Mouse (Mus musculus): Measurements from ENCODE around the gene Zscan26. TPM values are rescaled to one million over a fixed set of nuclear protein-coding genes. Genes with fewer than 3 reads are reported as not detected.

Gene Zscan26
- polyA plus RNA-seq, 1 experiment from 2014 or later: 22.0 TPM

MicroRNAs within 50 kb of the gene (microRNA counts, 519-probe panel; counts per million panel counts)
- 3,935 counts per million, percentile 57 among the panel's probes with 10 or more counts for microRNA mmu-miR-1896

Small RNA genes lying within 50 kb of the gene (microRNA-seq; reads per million reads assigned to microRNA genes)
- gene Mir1896: not detected
- gene Mir6942: not detected

Other genes with a start within 250 kb of the Zscan26 start
- gene Gpx5, start 161.0 kb downstream of the Zscan26 start, polyA plus RNA-seq (2014; fragmentation: Nextera tagmentation; extraction: Ambion mirVana): not detected in 2 replicates
- 0.51 and 0.88 TPM in 2 replicates for gene Gpx6, start 141.6 kb downstream of the Zscan26 start, polyA plus RNA-seq (2014; fragmentation: Nextera tagmentation; extraction: Ambion mirVana)
- gene Olfr1367, start 106.8 kb downstream of the Zscan26 start, polyA plus RNA-seq (2014; fragmentation: Nextera tagmentation; extraction: Ambion mirVana): not detected in 2 replicates
- gene Zscan12, start 90.9 kb downstream of the Zscan26 start, polyA plus RNA-seq (2014; fragmentation: Nextera tagmentation; extraction: Ambion mirVana): 20.2 and 20.3 TPM in 2 replicates
- gene Zkscan3, start 51.0 kb downstream of the Zscan26 start, polyA plus RNA-seq (2014; fragmentation: Nextera tagmentation; extraction: Ambion mirVana): 94.2 and 97.2 TPM in 2 replicates
- gene Pgbd1, start 12.7 kb downstream of the Zscan26 start, polyA plus RNA-seq (2014; fragmentation: Nextera tagmentation; extraction: Ambion mirVana): 5.4 and 5.7 TPM in 2 replicates
- gene Nkapl, start 14.8 kb upstream of the Zscan26 start, polyA plus RNA-seq (2014; fragmentation: Nextera tagmentation; extraction: Ambion mirVana): 2.5 and 2.8 TPM in 2 replicates
- gene Zkscan4, start 25.2 kb upstream of the Zscan26 start, polyA plus RNA-seq (2014; fragmentation: Nextera tagmentation; extraction: Ambion mirVana): 2.5 and 2.9 TPM in 2 replicates
- 0.67 TPM in 1 of 2 replicates, not detected in the other for gene Gm10065, start 25.7 kb upstream of the Zscan26 start, polyA plus RNA-seq (2014; fragmentation: Nextera tagmentation; extraction: Ambion mirVana)
- 0.24 and 0.35 TPM in 2 replicates for gene AK157302, start 41.5 kb upstream of the Zscan26 start, polyA plus RNA-seq (2014; fragmentation: Nextera tagmentation; extraction: Ambion mirVana)
- gene Gm11273, start 47.7 kb upstream of the Zscan26 start, polyA plus RNA-seq (2014; fragmentation: Nextera tagmentation; extraction: Ambion mirVana): 2.5 and 4.0 TPM in 2 replicates
- 9.6 and 13.1 TPM in 2 replicates for gene Zkscan8, start 77.4 kb upstream of the Zscan26 start, polyA plus RNA-seq (2014; fragmentation: Nextera tagmentation; extraction: Ambion mirVana)
- gene Olfr1366, start 89.1 kb upstream of the Zscan26 start, polyA plus RNA-seq (2014; fragmentation: Nextera tagmentation; extraction: Ambion mirVana): 0.09 and 0.21 TPM in 2 replicates
- 0.05 TPM in 1 of 2 replicates, not detected in the other for gene Olfr1535, start 106.2 kb upstream of the Zscan26 start, polyA plus RNA-seq (2014; fragmentation: Nextera tagmentation; extraction: Ambion mirVana)
- gene Olfr1364, start 128.0 kb upstream of the Zscan26 start, polyA plus RNA-seq (2014; fragmentation: Nextera tagmentation; extraction: Ambion mirVana): not detected in 2 replicates
- not detected in 2 replicates for gene Olfr1362, start 160.3 kb upstream of the Zscan26 start, polyA plus RNA-seq (2014; fragmentation: Nextera tagmentation; extraction: Ambion mirVana)
- gene Olfr11, start 188.8 kb upstream of the Zscan26 start, polyA plus RNA-seq (2014; fragmentation: Nextera tagmentation; extraction: Ambion mirVana): not detected in 2 replicates
- not detected in 2 replicates for gene Olfr1361, start 209.7 kb upstream of the Zscan26 start, polyA plus RNA-seq (2014; fragmentation: Nextera tagmentation; extraction: Ambion mirVana)
- not detected in 2 replicates for gene Olfr1360, start 223.7 kb upstream of the Zscan26 start, polyA plus RNA-seq (2014; fragmentation: Nextera tagmentation; extraction: Ambion mirVana)
- gene Olfr1359, start 244.4 kb upstream of the Zscan26 start, polyA plus RNA-seq (2014; fragmentation: Nextera tagmentation; extraction: Ambion mirVana): not detected in 2 replicates